Mouse (Mus musculus) CH12F3 (cell line): ENCODE data around the gene Flad1.

Experiments
- in situ Hi-C: fragments of 300-500 bp; cut with MboI; formaldehyde crosslinking; loops from 2 replicates; pipeline ENCODE4 v1.14.3; 2020; ENCODE audit warnings: low sequenced_read_pairs

Flad1 gene

GRCm38 (mm10) chr3:89396654-89397005 lies 15.0 kb downstream of the Flad1 start:
- in situ Hi-C loops = no loop called here

- in situ Hi-C loops = no loop called here
These were observed 15.6 kb downstream of the Flad1 start for GRCm38 (mm10) chr3:89395806-89396653.

- in situ Hi-C loops = no loop called here
These were observed 16.3 kb downstream of the Flad1 start for GRCm38 (mm10) chr3:89395419-89395805.

- in situ Hi-C loops = no loop called here
These were observed 16.8 kb downstream of the Flad1 start for GRCm38 (mm10) chr3:89394894-89395256.

- in situ Hi-C loops = no loop called here
These were observed 17.4 kb downstream of the Flad1 start, which contains the start of gene Zbtb7b for GRCm38 (mm10) chr3:89394006-89394893. Gene Zbtb7b (minus strand): TSS chr3:89394776.

GRCm38 (mm10) chr3:89393605-89394004 lies 18.1 kb downstream of the Flad1 start:
- in situ Hi-C loops = no loop called here

- in situ Hi-C loops = no loop called here
These were observed 18.8 kb downstream of the Flad1 start for GRCm38 (mm10) chr3:89392871-89393311.

GRCm38 (mm10) chr3:89391663-89392511 lies 19.8 kb downstream of the Flad1 start:
- in situ Hi-C loops = no loop called here

- in situ Hi-C loops = no loop called here
These were observed 20.7 kb downstream of the Flad1 start for GRCm38 (mm10) chr3:89390699-89391662.

- in situ Hi-C loops = no loop called here
These were observed 21.6 kb downstream of the Flad1 start for GRCm38 (mm10) chr3:89390111-89390515.

GRCm38 (mm10) chr3:89388901-89389740 lies 22.5 kb downstream of the Flad1 start:
- in situ Hi-C loops = no loop called here

GRCm38 (mm10) chr3:89388134-89388881 lies 23.4 kb downstream of the Flad1 start:
- in situ Hi-C loops = no loop called here

- in situ Hi-C loops = no loop called here
These were observed 24.0 kb downstream of the Flad1 start for GRCm38 (mm10) chr3:89387632-89388031.

- in situ Hi-C loops = no loop called here
These were observed 24.9 kb downstream of the Flad1 start for GRCm38 (mm10) chr3:89386438-89387420.

- in situ Hi-C loops = no loop called here
These were observed 26.2 kb downstream of the Flad1 start for GRCm38 (mm10) chr3:89385451-89385850.

GRCm38 (mm10) chr3:89384331-89385076 lies 27.2 kb downstream of the Flad1 start:
- in situ Hi-C loops = no loop called here
